Mouse (Mus musculus) regulatory T cell (primary cell): ENCODE measurements around the gene Rpp25l.

Experiments used
- in situ Hi-C: fragments of 300-600 bp; cut with MboI, MseI; formaldehyde crosslinking; loops from one replicate; pipeline ENCODE4 v1.15.1; 2025; ENCODE audit warnings: high pct_unique_total_duplicates

Rpp25l gene

DNA sequence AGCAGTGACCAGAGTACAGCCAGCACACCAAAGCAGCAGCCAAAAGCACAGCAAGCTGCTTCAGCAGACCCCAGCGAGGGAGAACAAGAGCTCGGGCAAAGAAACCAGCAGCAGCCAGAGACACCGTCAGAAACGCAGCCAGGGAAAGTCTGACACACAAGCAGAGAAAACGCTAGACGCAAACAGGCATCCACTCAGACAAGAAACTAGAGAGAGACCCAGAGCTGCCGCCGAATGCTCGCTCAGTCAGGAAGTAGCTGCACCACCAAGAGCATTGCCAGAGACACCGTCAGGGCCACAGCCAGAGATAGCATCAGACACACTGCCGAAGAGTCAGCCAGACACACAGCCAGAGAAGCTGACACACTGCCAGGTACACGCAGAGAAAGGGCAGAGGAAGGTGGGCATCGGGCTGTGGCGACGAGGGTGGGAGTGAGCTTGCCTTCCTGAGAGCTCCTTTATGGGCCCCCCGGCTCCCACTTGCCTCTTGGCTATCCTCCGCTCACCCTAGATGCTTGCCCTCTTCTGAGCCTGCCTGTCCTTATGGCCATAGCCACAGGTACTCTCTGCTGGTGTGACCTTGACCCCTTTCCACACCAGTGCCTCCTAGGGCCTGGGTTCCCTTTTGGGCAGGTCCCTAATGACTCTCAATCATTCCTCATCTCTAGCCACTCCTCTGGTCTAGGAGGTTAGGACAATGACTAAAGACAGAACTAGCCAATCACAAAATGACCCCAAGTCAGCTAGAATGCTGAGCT is 36.9 kb downstream of the Rpp25l start:
- in situ Hi-C loops, result no loop called here

DNA sequence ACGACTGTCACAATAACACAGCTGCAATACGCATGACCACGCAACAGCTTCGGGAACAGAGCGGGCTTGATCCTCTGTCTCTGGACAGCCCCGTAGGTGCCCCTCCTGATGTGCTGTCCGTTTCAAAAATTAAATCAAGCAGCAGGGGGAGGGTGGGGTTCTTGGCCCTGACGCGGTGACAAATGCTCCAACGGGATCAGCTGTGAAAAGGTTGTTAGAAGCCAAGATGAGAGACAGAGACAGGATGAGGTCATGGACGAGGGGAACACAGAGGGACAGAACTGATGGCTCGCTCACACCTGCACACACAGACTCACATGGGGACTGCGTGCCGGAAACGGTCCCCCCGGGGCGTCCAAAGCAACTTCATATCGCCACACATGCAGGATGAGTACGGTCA is 40.1 kb downstream of the Rpp25l start:
- in situ Hi-C loops, result no loop called here

DNA sequence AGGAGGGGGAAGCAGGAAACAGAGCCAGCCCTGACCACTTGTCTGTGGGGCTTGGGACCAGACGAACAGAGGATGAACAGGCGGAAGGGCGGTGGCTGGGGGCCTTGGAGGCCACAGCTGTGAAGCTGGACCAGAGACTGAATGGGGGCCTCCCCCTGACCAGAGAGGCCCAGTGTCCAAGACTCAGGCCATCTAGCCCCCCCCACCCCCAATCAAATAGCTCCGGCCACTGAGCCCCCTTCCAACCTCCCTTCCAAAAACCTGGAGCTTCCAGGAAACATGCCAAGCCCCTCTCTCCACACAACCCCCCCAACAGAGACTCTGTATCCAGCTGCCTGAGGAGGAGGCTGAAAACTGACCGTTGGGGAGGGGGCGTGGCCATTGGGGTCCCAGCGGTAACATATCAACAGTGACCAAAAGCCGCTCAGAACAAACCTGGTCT is 40.8 kb downstream of the Rpp25l start:
- in situ Hi-C loops, result no loop called here

DNA sequence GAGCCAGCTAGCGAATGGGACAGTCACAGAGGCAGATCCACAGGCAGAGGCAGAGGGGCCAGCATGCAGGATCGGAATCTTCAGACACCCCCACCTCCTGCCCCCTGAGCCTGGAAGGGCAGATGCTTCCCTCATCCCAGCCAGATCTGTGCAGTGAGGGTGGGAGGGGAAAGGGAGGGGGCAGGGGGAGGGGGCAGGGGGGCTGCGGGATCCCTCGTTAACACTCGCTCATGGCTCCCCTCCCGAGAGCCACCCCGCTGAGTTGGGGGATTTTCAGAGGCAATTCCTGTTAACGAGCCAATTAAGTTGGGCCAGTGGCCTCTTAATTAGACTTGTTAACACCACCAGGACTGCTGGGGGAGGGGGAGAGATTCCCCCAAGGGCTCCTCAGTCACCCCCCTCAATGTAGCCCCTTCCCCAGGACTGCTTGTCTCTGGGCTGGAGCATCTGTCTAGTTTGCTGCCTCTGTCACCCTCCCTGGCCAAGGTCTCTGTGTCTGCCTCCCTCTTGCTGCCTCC is 41.3 kb downstream of the Rpp25l start:
- in situ Hi-C loops, result no loop called here

DNA sequence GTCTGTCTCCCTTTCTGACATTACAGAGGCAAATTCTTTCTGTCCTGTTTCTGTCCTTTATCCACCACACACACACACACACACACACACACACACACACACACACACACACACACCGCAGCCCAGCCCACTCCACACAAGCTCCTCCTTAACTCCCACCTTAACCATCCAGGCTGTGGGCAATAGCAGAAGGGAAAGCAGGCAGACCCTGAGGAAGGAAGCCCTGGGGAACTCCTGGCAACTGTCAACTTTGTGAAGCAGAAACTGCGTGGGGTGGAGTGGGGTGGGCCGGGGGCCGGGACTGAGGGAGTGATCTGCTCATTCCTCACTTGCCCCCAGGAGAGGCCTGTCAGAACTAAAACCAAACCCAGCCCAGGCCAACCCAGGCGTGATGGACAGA is 41.8 kb downstream of the Rpp25l start:
- in situ Hi-C loops, result no loop called here

DNA sequence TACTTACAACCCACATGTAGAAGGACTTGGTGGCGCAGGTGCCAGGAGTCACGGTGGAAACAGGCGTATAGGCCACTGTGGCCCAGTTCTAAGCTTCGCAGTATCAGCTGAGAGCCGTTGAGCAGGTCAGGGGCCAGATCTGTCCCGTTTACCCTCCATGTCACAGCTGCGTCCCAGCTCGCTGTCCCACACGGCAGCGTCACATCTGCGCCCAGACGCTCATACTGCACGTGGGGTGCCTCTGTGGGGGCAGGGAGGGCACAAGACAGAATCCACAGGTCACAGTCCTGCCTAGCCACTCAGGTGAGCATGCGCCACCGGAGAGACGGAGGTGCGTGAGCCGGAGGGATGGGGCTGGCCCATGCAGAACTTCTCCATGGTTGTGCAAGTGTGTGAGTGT is 42.5 kb downstream of the Rpp25l start:
- in situ Hi-C loops, result no loop called here

DNA sequence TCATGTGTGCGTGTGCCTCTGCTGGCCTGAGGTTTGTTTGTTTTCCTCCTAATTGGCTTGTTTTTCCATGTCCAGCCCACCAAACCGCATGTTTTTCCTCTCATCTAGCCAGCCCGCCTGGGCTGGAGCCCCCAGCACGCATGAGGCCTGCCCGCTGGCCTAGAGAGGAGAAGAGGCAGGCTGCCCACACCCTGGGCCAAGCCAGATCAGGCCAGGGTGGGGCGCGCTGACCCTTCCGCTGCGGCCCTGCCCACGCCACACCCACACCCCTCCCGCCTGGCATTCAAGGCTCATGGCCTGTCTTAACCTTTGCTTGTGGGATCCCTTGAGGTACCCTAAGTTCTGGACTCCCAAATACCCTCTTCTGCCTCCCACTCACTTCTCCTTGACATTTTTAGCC is 46.7 kb downstream of the Rpp25l start:
- in situ Hi-C loops, result no loop called here

DNA sequence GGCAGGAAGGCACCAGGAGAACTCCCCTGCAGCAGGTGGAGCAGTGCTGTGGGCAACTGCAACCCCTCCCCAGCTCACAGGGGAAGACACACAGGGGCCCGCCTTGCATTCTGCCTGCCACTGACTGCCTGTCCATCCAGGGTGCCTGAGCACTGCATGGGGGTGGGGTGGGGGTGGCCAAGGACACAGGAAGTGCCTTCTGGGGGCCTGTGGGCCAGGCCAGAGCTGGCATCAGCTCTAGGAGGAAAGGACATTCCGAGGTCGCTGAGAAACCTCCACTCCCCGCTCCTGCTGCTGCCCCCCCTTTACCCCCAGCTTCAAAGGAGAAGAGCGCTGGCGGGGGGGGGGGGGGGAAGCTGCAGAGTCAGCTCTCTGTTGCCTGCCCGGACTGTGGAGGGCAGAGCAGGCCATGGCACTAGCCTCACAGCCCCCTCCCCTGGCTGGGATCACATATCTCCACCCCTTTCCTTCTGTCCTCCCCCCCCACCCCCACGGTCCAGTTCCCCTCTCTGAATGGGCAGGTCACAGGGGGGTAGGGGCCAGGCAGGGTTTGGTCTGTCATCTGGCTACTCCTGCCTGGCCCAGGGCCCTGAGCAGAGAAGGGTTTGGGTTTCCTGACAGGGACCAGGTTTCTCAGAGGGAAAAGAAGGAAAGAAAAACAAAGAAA is 48.2 kb downstream of the Rpp25l start:
- in situ Hi-C loops, result no loop called here

DNA sequence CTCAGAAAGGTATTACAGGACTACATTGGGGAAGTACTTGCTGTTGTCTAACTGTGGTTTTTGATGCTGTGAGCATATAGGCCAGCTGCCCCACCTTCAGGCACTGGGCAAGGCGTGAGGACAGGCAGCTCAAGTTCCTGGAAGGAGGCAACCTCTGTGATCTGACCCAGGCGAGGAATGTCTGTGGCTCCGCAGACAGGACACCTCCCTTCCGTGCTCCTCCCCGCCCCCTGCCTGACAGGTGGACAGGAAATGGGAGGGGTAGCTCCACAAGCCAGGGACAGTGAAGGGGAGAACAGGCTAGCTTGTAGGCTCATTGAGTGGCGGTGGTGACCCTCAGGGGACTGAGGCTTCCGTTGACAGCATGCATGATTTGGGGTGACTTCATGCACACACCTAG is 48.8 kb downstream of the Rpp25l start:
- in situ Hi-C loops, result no loop called here

DNA sequence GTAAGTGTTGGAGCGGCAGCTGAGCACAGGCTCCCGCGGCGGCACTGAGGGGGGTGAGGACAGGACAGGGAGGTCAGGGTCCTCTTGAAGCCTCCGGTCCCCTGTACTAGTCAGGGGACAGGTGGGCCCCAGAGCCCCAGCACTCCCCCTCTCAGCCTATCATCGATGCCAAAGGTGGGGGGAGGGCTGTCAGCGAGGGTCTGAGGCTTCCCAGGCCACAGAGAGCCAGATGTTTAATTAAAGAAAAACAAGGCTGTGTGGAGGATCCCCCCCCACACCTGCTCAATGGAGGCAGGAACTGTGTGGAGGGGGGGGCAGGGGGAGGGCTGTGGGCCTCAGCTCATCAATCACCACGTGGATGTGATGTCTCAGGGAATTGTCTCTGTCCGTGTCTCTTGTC is 49.7 kb downstream of the Rpp25l start:
- in situ Hi-C loops, result no loop called here

DNA sequence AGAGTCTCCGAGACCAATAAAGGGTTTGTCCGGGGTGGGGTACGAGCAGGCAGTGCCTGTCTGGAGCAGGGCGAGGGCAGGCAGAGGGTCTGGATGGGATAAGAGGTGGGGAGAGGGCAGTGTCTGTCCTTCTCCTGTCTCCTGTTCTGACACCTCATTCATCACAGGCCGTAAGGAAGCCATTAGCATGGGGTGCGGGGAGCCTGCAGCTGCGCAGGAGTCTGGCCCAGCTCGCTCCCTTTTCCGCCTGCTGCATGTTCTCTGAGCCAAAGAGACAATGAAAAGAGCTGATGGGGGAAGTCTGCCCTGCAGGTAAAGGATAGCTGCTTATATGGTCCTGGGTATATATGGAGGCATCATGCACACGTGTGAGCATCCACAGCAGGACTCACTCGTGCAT is 50.6 kb downstream of the Rpp25l start:
- in situ Hi-C loops, result no loop called here
